Mouse (Mus musculus): ENCODE data around the gene Etv6. TPM values are rescaled to one million over a fixed set of nuclear protein-coding genes. Genes with fewer than 3 reads are reported as not detected.

The Etv6 gene
- polyA plus RNA-seq, 1 experiment from 2014 or later, result 17.0 TPM

- no peak overlapping the region for H3K4me3 ChIP-seq
- H3K9me3 ChIP-seq, result no peaks in the 10 kb centered on the region
- H3K27me3 ChIP-seq (replicated peaks; ENCODE audit: low read depth, poor library complexity, severe bottlenecking), result no peaks in the 10 kb centered on the region
- H3K36me3 ChIP-seq (replicated peaks), result peaks cover 19% of the 10 kb centered on the region
- H3K27ac ChIP-seq (replicated peaks), result no peak overlapping the region
- WGBS, result 93% methylated on average over 2 of the region's 2 CpGs
- H3K4me1 ChIP-seq, result no peaks in the 10 kb centered on the region
- DNase-seq (ENCODE audit: low spot score), result no peak
Measured at GRCm38 (mm10) chr6:134273884-134274283, 238.4 kb downstream of the Etv6 start.

GRCm38 (mm10) chr6:134276954-134277353 is 241.5 kb downstream of the Etv6 start:
- Histone ChIP-seq H3K27me3 (replicated peaks; ENCODE audit: low read depth, poor library complexity, severe bottlenecking) (no peaks in the 10 kb centered on the region), H3K27ac (replicated peaks) (no peak overlapping the region), H3K4me1 (no peaks in the 10 kb centered on the region), H3K36me3 (replicated peaks) (peaks cover under 1% of the 10 kb centered on the region; the same call in 1 of the 2 replicates), H3K9me3 (no peaks in the 10 kb centered on the region), H3K4me3 (no peak overlapping the region)
- DNase-seq (ENCODE audit: low spot score), result no peak
- 90% methylated on average over 2 of the region's 2 CpGs for WGBS

DNA sequence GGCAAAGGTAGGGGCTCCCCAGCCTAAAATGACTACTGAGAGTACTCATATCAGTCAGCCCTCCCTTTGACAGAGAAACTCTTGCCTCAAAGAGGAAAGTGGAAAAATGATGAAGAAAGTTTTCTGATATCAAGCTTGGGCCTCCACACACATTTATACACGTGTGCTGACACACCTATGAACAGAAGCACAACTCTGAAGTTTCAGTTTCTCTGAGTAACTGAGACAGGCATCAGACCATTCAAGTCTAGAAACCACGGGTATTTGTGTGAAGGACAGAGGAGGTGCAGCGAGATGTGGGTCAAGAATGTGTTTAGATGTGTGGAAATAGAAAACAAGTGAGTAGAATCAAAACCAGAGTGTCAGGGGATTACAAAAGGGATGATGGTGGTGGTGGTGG is 246.6 kb downstream of the Etv6 start:
- no peaks in the 10 kb centered on the region for H3K27me3 ChIP-seq (replicated peaks; ENCODE audit: low read depth, poor library complexity, severe bottlenecking)
- no peak overlapping the region for H3K27ac ChIP-seq (replicated peaks)
- DNase-seq (ENCODE audit: low spot score), result no peak
- no peaks in the 10 kb centered on the region for H3K36me3 ChIP-seq (replicated peaks)
- WGBS, result 79% methylated on average over 3 of the region's 3 CpGs
- no peak overlapping the region for H3K4me3 ChIP-seq
- no peaks in the 10 kb centered on the region for H3K9me3 ChIP-seq
- no peaks in the 10 kb centered on the region for H3K4me1 ChIP-seq

- WGBS, result 91% methylated on average over 3 of the region's 3 CpGs
- no peak overlapping the region for H3K4me3 ChIP-seq
- H3K9me3 ChIP-seq, result no peaks in the 10 kb centered on the region
- DNase-seq (ENCODE audit: low spot score), result no peak
- peaks cover 4% of the 10 kb centered on the region; the same call in 1 of the 2 replicates for H3K4me1 ChIP-seq
- no peak overlapping the region for H3K27ac ChIP-seq (replicated peaks)
- no peaks in the 10 kb centered on the region for H3K27me3 ChIP-seq (replicated peaks; ENCODE audit: low read depth, poor library complexity, severe bottlenecking)
- no peaks in the 10 kb centered on the region for H3K36me3 ChIP-seq (replicated peaks)
Measured at GRCm38 (mm10) chr6:134291823-134292222, 256.3 kb downstream of the Etv6 start.

GRCm38 (mm10) chr6:134292404-134292803 is 256.9 kb downstream of the Etv6 start:
- Histone ChIP-seq H3K27ac (replicated peaks) (no peak overlapping the region), H3K4me3 (no peak overlapping the region), H3K9me3 (no peaks in the 10 kb centered on the region), H3K36me3 (replicated peaks) (no peaks in the 10 kb centered on the region), H3K4me1 (peaks cover 4% of the 10 kb centered on the region; the same call in 1 of the 2 replicates), H3K27me3 (replicated peaks; ENCODE audit: low read depth, poor library complexity, severe bottlenecking) (no peaks in the 10 kb centered on the region)
- no peak for DNase-seq (ENCODE audit: low spot score)
- 86% methylated on average over 5 of the region's 5 CpGs for WGBS

- DNase-seq (ENCODE audit: low spot score), result no peak
- Histone ChIP-seq H3K4me1 (peaks cover 4% of the 10 kb centered on the region; the same call in 1 of the 2 replicates), H3K27me3 (replicated peaks; ENCODE audit: low read depth, poor library complexity, severe bottlenecking) (no peaks in the 10 kb centered on the region), H3K27ac (replicated peaks) (no peak overlapping the region), H3K9me3 (no peaks in the 10 kb centered on the region), H3K36me3 (replicated peaks) (no peaks in the 10 kb centered on the region), H3K4me3 (no peak overlapping the region)
- 49% methylated on average over 9 of the region's 9 CpGs for WGBS
Measured at GRCm38 (mm10) chr6:134293615-134294508, 258.4 kb downstream of the Etv6 start.

GRCm38 (mm10) chr6:134297884-134298619 is 262.6 kb downstream of the Etv6 start:
- 87% methylated on average over 13 of the region's 13 CpGs for WGBS

GRCm38 (mm10) chr6:134301951-134302350 is 266.5 kb downstream of the Etv6 start:
- no peak for DNase-seq (ENCODE audit: low spot score)
- no peaks in the 10 kb centered on the region for H3K27me3 ChIP-seq (replicated peaks; ENCODE audit: low read depth, poor library complexity, severe bottlenecking)
- 90% methylated on average over 1 of the region's 1 CpGs for WGBS
- no peak overlapping the region for H3K4me3 ChIP-seq
- no peak overlapping the region for H3K27ac ChIP-seq (replicated peaks)
- H3K4me1 ChIP-seq, result no peaks in the 10 kb centered on the region
- no peaks in the 10 kb centered on the region for H3K9me3 ChIP-seq
- no peaks in the 10 kb centered on the region for H3K36me3 ChIP-seq (replicated peaks)

More at GRCm38 (mm10) chr6:134297884-134298619, 262.6 kb downstream of the Etv6 start:
- H3K4me3 ChIP-seq, result no peak overlapping the region
- H3K9me3 ChIP-seq, result no peaks in the 10 kb centered on the region
- H3K27me3 ChIP-seq (replicated peaks; ENCODE audit: low read depth, poor library complexity, severe bottlenecking), result no peaks in the 10 kb centered on the region
- no peak overlapping the region for H3K27ac ChIP-seq (replicated peaks)
- H3K4me1 ChIP-seq, result peaks cover 4% of the 10 kb centered on the region; the same call in 1 of the 2 replicates
- DNase-seq (ENCODE audit: low spot score), result no peak
- no peaks in the 10 kb centered on the region for H3K36me3 ChIP-seq (replicated peaks)

DNA sequence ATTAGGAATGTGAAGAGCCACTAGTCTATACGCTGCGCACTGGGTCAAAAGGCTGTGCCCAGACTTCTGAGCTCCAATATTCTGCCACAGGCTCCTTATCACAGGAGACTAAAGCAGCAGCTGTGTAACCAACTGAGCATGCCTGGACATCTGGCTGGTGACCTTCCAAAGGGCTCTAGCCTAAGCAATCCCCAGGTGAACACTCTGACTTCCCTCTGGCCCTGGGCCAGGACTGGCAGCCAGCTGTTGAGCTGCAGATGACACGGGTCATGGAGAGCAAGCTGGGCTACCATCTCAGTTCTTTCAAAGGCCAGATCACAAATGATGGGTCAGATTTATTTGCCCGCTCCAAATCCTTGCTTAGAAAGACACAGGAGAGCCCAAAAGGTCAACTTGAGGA is 275.8 kb downstream of the Etv6 start:
- Histone ChIP-seq H3K36me3 (replicated peaks) (no peaks in the 10 kb centered on the region), H3K27me3 (replicated peaks; ENCODE audit: low read depth, poor library complexity, severe bottlenecking) (no peaks in the 10 kb centered on the region), H3K27ac (replicated peaks) (no peak overlapping the region), H3K4me1 (0 out of 2 replicates have a peak, but pooled peaks cover 7% of the 10 kb centered on the region), H3K4me3 (no peak overlapping the region), H3K9me3 (no peaks in the 10 kb centered on the region)
- peak; percentile 19 for DNase-seq (ENCODE audit: low spot score)
- 65% methylated on average over 4 of the region's 4 CpGs for WGBS

DNA sequence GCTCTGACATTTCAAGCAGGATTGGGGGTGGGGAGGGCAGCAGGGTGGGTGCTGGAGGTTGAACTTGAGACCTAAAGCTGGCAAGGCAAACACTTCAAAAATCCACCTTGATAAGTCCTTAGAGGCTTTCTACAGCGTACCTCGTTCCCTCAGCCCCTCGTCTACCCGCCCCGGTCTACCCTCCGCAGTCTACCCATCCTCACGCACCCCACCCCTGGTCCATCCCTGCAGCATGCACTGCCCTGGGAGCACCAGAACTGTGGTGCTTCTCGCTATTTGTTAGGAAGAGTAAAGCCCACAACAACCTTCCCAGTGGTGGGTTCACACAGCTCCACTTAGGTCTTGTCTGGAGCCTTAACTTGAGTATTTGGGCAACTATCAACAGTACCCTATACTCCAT is 277.1 kb downstream of the Etv6 start:
- Histone ChIP-seq H3K36me3 (replicated peaks) (no peaks in the 10 kb centered on the region), H3K4me3 (no peak overlapping the region), H3K4me1 (0 out of 2 replicates have a peak, but pooled peaks cover 7% of the 10 kb centered on the region), H3K9me3 (no peaks in the 10 kb centered on the region), H3K27me3 (replicated peaks; ENCODE audit: low read depth, poor library complexity, severe bottlenecking) (no peaks in the 10 kb centered on the region), H3K27ac (replicated peaks) (no peak overlapping the region; the same call in 1 of the 2 replicates)
- 90% methylated on average over 8 of the region's 8 CpGs for WGBS
- no peak for DNase-seq (ENCODE audit: low spot score)

- no peak overlapping the region for H3K27ac ChIP-seq (replicated peaks)
- DNase-seq (ENCODE audit: low spot score), result no peak
- no peaks in the 10 kb centered on the region for H3K9me3 ChIP-seq
- H3K36me3 ChIP-seq (replicated peaks), result no peaks in the 10 kb centered on the region
- H3K4me1 ChIP-seq, result no peaks in the 10 kb centered on the region
- no peaks in the 10 kb centered on the region for H3K27me3 ChIP-seq (replicated peaks; ENCODE audit: low read depth, poor library complexity, severe bottlenecking)
- no peak overlapping the region for H3K4me3 ChIP-seq
- WGBS, result 90% methylated on average over 13 of the region's 13 CpGs
Measured at GRCm38 (mm10) chr6:134317371-134317770, 281.9 kb downstream of the Etv6 start.
